Mouse (Mus musculus) T-helper 1 cell (primary cell): ENCODE data around the gene Capza3.

Experiments
- in situ Hi-C: fragments of 300-600 bp; cut with MboI, MseI; formaldehyde crosslinking; loops from one replicate; pipeline ENCODE4 v1.15.1; 2025; ENCODE audit warnings: high pct_unique_total_duplicates

Capza3 gene

GRCm38 (mm10) chr6:140040952-140041351 is at the start of gene Capza3:
Gene Capza3, plus strand, starts transcription at chr6:140041252.
- in situ Hi-C loops: no loop called here

DNA sequence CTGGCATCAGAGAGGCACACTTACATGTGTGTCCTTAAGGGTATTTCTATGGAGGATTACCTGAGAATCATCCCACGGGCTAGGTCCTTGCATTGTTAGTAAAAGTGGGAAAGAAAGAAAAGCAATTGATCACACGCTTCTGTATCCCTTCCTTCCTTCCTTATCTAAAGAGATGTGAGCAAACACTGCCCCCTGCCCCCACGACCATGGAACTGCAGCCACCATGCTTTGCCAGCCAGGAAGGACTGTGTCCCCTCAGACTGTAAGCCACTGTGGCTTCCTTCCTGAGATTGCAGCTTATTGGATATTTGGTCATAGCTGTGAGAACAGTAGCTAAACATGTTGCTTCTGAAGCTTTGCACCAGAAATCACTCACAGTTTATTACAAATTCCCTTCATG is 35.9 kb upstream of the Capza3 start:
- in situ Hi-C loops: no loop called here

DNA sequence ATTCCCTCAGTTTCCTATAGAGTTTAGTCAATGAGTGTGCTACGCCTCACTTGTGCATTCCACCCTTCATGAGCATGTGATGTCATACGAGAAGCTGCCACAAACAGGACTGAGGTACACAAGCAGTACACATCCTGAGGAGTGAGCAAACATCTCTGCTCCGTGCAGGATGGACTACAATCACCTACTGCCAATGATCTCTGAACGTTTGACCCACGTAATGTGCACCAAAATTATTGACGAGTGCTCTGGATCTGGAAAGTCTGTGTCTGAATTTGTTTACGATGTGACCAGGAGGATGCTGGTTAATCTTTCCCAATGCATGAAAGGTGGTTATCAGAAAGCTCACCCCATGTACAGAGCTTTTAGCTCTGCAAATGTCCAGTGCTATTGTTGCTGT is 16.6 kb upstream of the Capza3 start:
- in situ Hi-C loops: no loop called here

DNA sequence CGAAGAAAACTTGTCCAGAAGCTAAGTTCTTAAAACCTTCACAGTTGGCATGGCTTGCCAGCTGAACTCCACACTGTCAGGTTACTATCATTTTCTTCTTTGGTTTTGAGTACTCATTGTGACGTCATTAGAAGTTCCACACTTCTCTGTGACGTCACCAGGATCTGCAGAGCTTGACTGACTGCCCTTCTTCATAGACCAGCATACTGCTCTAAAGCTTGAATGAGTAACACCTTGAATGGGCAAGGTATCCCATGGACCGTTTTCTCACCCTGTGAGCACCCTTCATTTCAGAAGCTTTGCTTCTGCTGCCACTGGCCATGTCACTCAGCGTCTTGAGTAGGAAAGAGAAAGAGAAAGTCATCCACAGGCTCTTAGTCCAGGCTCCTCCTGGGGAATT is 305 bp downstream of the Capza3 start, which contains the start of gene Plcz1:
Plcz1 (minus strand) TSS at position 101 of the 400 bp plus-strand sequence.
- in situ Hi-C loops: no loop called here

DNA sequence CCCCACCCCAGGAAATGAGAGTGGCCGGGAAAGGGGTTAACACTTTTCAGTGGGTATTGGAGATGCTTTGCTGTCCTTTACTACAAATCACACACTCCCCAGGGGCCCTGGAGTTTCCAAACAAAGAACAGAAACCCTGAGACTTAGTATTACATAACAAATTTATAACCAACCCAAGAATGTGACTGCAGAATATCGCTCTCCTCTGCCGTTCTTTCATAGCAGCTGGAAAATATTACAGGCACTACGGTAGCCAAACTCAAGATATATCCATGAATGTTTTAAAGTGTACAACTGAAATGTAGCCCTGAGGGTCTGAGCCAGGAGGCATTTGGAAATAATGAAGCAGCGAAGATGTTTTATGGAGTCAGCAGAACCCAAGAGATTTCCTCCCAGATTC is 10.4 kb downstream of the Capza3 start:
- in situ Hi-C loops: no loop called here

- in situ Hi-C loops: no loop called here
These were observed 13.3 kb downstream of the Capza3 start for GRCm38 (mm10) chr6:140054271-140054928.

DNA sequence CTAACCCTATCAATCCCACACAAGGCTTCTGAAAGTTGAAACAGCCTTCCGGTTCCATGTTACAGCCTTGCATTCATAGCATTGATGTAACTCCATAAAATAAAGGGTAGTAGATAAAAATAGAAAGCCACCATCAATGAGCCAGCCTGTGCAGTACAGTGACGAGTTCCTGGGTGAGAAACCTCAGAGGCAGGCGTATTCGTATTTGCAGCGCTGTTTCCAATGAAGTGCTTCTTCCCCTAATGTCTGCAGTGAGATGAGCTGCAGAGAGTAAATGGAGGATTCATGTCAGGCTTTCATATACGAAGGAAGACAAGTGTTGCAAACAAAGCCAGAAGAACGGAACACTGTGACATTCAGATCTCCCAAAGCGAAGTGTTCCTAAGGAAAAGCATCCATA is 28.1 kb downstream of the Capza3 start:
- in situ Hi-C loops: no loop called here

GRCm38 (mm10) chr6:140080933-140081332 is 39.9 kb downstream of the Capza3 start:
- in situ Hi-C loops: no loop called here

DNA sequence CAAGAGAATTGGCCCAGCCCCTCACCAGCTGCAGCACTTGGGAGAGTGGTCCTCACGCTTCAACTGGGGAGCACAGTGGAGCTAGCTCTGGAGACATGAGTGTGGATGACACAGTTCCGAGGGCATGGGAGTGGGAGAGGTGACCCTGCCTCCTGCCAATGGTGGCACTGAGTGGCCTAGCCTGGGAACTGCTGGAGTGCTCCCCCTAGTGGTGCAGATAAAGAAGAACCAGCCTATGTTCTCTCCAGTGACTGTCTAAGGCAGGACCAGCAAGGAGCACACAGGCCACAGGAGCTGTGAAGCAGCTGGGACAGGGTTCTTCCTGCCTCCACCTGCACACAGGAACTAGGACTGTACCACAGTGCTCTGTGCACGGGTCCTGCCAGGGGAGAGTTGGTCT is 40.7 kb downstream of the Capza3 start:
- in situ Hi-C loops: no loop called here

- in situ Hi-C loops: no loop called here
These were observed 48.8 kb downstream of the Capza3 start for GRCm38 (mm10) chr6:140089855-140090254.
